Mouse (Mus musculus) thymus, postnatal 4 days (tissue): Measurements from ENCODE around the gene Sfswap.
"Not testable (repeated sequence)": the region's sequence is repeated elsewhere in the genome, so short reads cannot be mapped to it uniquely, and the experiment has no call there.

Source experiments
- DNase-seq: peaks from one replicate; pipeline ENCODE4 v3.0.0; 2021

Sfswap gene

DNA sequence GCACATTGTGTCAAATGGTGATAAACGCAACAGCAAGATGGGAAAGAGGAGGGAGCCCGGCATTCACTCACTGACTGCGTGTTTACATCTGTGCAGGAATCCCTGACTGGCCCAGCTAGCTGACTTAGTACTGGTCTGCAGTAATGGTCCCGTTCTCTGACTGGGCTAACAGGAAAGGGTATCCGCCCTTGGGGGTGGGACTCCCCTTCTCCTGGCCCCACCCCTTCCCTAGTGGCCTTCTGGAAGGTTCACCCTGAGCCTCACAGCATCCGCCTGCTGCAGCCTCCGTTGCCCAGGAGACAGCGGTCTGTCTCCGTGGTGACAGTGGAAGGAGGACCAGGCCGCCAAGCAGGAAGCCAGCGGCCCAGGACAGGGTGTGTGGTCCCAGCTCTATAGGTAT is 89.9 kb downstream of the Sfswap start:
- DNase-seq, result no peak

DNA sequence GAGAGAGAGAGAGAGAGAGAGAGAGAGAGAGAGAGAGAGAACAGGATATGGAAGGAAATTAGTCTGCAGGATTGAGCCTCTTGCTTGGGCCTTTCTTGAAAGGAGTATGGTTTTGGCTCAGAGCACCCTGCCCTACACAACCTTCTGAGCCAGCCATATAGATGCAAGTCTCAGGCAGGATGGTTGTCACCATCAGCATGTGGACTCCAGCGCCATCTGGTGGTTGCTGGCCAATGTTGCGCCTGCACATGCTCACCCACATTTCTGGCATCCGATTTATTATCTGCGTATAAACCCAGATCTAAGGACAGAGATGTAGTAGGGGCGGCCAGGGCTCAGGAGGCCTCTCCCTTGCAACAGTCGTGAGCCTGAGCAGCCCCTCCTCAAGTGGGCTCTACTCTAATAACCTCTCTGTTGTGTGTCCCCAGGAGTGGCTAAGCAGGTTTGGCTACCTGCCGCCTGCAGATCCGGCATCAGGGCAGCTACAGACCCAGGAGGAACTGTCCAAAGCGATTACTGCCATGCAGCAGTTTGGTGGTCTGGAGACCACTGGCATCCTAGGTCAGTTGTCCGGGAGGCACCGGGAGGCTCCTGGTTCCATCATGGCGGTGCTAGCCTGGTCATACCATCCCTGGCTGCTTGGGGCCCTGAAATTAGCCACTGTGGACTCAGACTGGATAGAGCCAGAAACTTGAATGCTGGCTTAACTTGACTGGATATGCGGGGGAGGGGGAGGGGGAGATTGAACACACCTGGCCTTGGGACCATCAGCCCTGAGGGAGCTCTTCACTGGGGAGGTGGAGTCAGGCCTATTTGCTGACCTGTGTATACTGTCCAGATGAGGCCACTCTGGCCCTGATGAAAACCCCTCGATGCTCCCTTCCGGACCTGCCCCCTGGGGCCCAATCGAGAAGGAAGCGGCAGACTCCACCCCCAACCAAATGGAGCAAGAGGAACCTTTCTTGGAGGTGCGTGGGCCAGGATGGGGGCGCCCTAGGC is 93.4 kb downstream of the Sfswap start:
- DNase-seq, result peak; percentile 95

DNA sequence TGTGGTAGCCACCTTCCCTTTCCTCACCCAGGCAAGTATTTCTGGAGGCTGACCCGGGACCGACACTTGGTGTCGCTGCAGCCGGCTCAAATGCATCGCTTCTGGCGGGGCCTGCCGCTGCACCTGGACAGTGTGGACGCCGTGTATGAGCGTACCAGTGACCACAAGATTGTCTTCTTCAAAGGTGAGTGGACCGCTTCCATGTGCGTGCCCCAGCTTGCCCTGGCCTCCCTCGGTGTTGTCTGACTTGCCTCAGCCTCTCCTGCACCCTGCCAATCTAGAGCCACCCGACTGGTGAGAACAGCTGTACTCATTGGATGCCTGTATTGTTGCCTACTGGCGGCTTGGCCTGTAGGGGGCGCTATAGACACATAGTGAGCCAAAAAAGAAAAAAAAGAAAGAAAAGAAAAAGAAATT is 101.1 kb downstream of the Sfswap start:
- DNase-seq, result peak; percentile 64

- DNase-seq, result no peak
Measured at GRCm38 (mm10) chr5:129607476-129607875, 106.5 kb downstream of the Sfswap start.

DNA sequence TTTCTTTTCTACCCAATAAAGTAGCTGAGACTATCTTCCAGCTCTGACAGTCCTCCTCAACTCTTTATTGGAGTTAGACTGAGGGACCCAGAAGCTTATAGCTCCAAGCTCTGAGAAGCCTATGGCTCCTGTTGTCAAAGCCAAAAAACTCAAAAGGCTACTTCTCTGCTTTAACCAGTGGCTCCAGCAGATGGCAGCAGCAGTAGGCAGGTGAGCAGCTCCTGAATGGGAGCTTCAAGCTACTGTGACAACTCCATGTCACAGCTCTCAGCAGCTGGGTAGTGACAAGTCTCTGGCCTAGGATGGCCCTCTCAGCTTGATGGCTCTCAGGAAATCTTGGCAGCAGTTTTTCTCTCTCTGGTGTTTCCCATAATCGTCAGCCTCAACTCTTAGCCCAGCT is 110.0 kb downstream of the Sfswap start:
- DNase-seq, result peak; percentile 81

GRCm38 (mm10) chr5:129620600-129620999 is 119.6 kb downstream of the Sfswap start:
- DNase-seq, result not testable (repeated sequence)
